Mouse (Mus musculus) kidney, adult 9 months (tissue): Measurements from ENCODE around the gene Cpd.
A peak's percentile ranks its signal among the peaks of the same experiment; 100 is the strongest.

Experiments
- DNase-seq: peaks from one replicate; pipeline ENCODE4 v3.0.0; 2022

Cpd gene

GRCm38 (mm10) chr11:76846878-76847222, at the start of gene Cpd:
Gene Cpd, minus strand, starts transcription at chr11:76847018.
- peak; percentile 99 for DNase-seq

GRCm38 (mm10) chr11:76896360-76896759, 49.5 kb upstream of the Cpd start:
- no peak for DNase-seq

- peak; percentile 74 for DNase-seq
Observed at GRCm38 (mm10) chr11:76894240-76894639, 47.4 kb upstream of the Cpd start.

- peak; percentile 72 for DNase-seq
Observed at GRCm38 (mm10) chr11:76893570-76893969, 46.8 kb upstream of the Cpd start.

- DNase-seq = peak; percentile 42
Observed at GRCm38 (mm10) chr11:76892972-76893371, 46.2 kb upstream of the Cpd start.

GRCm38 (mm10) chr11:76891738-76892349, 45.0 kb upstream of the Cpd start:
- DNase-seq = no peak

GRCm38 (mm10) chr11:76891171-76891570, 44.4 kb upstream of the Cpd start:
- no peak for DNase-seq

GRCm38 (mm10) chr11:76889339-76890164, 42.7 kb upstream of the Cpd start:
- peak; percentile 75 for DNase-seq

GRCm38 (mm10) chr11:76884451-76884850, 37.6 kb upstream of the Cpd start:
- DNase-seq = no peak

- DNase-seq = no peak
Observed at GRCm38 (mm10) chr11:76879816-76880215, 33.0 kb upstream of the Cpd start.

GRCm38 (mm10) chr11:76874766-76875165, 27.9 kb upstream of the Cpd start:
- no peak for DNase-seq

- DNase-seq = no peak
Observed at GRCm38 (mm10) chr11:76873865-76874264, 27.0 kb upstream of the Cpd start.

- no peak for DNase-seq
Observed at GRCm38 (mm10) chr11:76872556-76873234, 25.9 kb upstream of the Cpd start.

- no peak for DNase-seq
Observed at GRCm38 (mm10) chr11:76861185-76861584, 14.4 kb upstream of the Cpd start.

GRCm38 (mm10) chr11:76859261-76859660, 12.4 kb upstream of the Cpd start:
- no peak for DNase-seq

- no peak for DNase-seq
Observed at GRCm38 (mm10) chr11:76858781-76859180, 12.0 kb upstream of the Cpd start.

GRCm38 (mm10) chr11:76857111-76857510, 10.3 kb upstream of the Cpd start:
- DNase-seq = no peak

- no peak for DNase-seq
Observed at GRCm38 (mm10) chr11:76856601-76857000, 9.8 kb upstream of the Cpd start.

- peak; percentile 66 for DNase-seq
Observed at GRCm38 (mm10) chr11:76854475-76855341, 7.9 kb upstream of the Cpd start.

- DNase-seq = no peak
Observed at GRCm38 (mm10) chr11:76851512-76851911, 4.7 kb upstream of the Cpd start.

- DNase-seq = peak; percentile 57
Observed at GRCm38 (mm10) chr11:76849596-76849995, 2.8 kb upstream of the Cpd start.

- DNase-seq = no peak
Observed at GRCm38 (mm10) chr11:76848081-76848480, 1.3 kb upstream of the Cpd start.

- DNase-seq = no peak
Observed at GRCm38 (mm10) chr11:76847354-76847753, 536 bp upstream of the Cpd start.
